Mouse (Mus musculus): Measurements from ENCODE around the gene Canx. TPM values are rescaled to one million over a fixed set of nuclear protein-coding genes. Genes with fewer than 3 reads are reported as not detected.

The Canx gene
- polyA plus RNA-seq, 1 experiment, result 159 TPM

Other genes with a start within 250 kb of the Canx start
- 30.8 and 41.0 TPM in 2 replicates for gene Tbc1d9b, start 194.3 kb downstream of the Canx start, polyA plus RNA-seq (2012; ENCODE audit: insufficient read depth, insufficient read length, missing spikeins)
- gene Mrnip, start 151.2 kb downstream of the Canx start, polyA plus RNA-seq (2012; ENCODE audit: insufficient read depth, insufficient read length, missing spikeins), result 3.0 and 6.3 TPM in 2 replicates
- gene Sqstm1, start 114.8 kb downstream of the Canx start, polyA plus RNA-seq (2012; ENCODE audit: insufficient read depth, insufficient read length, missing spikeins), result 216 and 235 TPM in 2 replicates
- gene Mgat4b, start 114.8 kb downstream of the Canx start, polyA plus RNA-seq (2012; ENCODE audit: insufficient read depth, insufficient read length, missing spikeins), result 57.6 and 60.6 TPM in 2 replicates
- gene Ltc4s, start 87.1 kb downstream of the Canx start, polyA plus RNA-seq (2012; ENCODE audit: insufficient read depth, insufficient read length, missing spikeins), result 27.5 and 45.3 TPM in 2 replicates
- gene Maml1, start 33.4 kb downstream of the Canx start, polyA plus RNA-seq (2012; ENCODE audit: insufficient read depth, insufficient read length, missing spikeins), result 3.9 and 5.5 TPM in 2 replicates
- not detected in 2 replicates for gene Cby3, start 28.8 kb upstream of the Canx start, polyA plus RNA-seq (2012; ENCODE audit: insufficient read depth, insufficient read length, missing spikeins)
- 115 and 183 TPM in 2 replicates for gene Hnrnph1, start 51.3 kb upstream of the Canx start, polyA plus RNA-seq (2012; ENCODE audit: insufficient read depth, insufficient read length, missing spikeins)
- 17.2 and 19.5 TPM in 2 replicates for gene Rufy1, start 105.5 kb upstream of the Canx start, polyA plus RNA-seq (2012; ENCODE audit: insufficient read depth, insufficient read length, missing spikeins)